Mouse (Mus musculus): ENCODE measurements at regions not wholly inside any gene's neighbourhood (a gene's known extent, or its start where the extent isn't known, plus 50 kb on each side); places are given as distances from the start of the nearest gene placed in this dataset.
"Not testable (repeated sequence)": the region's sequence is repeated elsewhere in the genome, so short reads cannot be mapped to it uniquely, and the experiment has no call there.

GRCm38 (mm10) chr1:114641215-114641614 is 1043.3 kb upstream of the Cntnap5a start:
- no peak for DNase-seq (ENCODE audit: low spot score in 2 of 2)

GRCm38 (mm10) chr1:114641854-114642253 is 1042.7 kb upstream of the Cntnap5a start:
- DNase-seq (ENCODE audit: low spot score in 2 of 2): not testable (repeated sequence)

GRCm38 (mm10) chr1:114673954-114674353 is 1010.6 kb upstream of the Cntnap5a start:
- peak in 1 of 2 experiments; percentile 7 for DNase-seq (ENCODE audit: low spot score in 2 of 2)

GRCm38 (mm10) chr1:114681258-114681657 is 1003.3 kb upstream of the Cntnap5a start:
- DNase-seq (ENCODE audit: low spot score in 2 of 2): no peak

- peak in 1 of 2 experiments; percentile 4 for DNase-seq (ENCODE audit: low spot score in 2 of 2)
Observed at GRCm38 (mm10) chr1:114721142-114721541, 963.4 kb upstream of the Cntnap5a start.

GRCm38 (mm10) chr1:114729167-114729566 is 955.4 kb upstream of the Cntnap5a start:
- peak; percentile 22 to 70 for DNase-seq (ENCODE audit: low spot score in 2 of 2)
